Mouse (Mus musculus): ENCODE data around the gene Itpr1. TPM values are rescaled to one million over a fixed set of nuclear protein-coding genes. Genes with fewer than 3 reads are reported as not detected.

Gene Itpr1
- polyA plus RNA-seq, 1 experiment, result 68.2 TPM

GRCm38 (mm10) chr6:108498070-108498469 is 285.2 kb downstream of the Itpr1 start:
- WGBS, result 46% methylated on average over 7 of the region's 7 CpGs
- Histone ChIP-seq H3K4me3 (ENCODE audit: insufficient read depth, low read depth, low read length) (no peak overlapping the region), H3K27me3 (replicated peaks; ENCODE audit: control insufficient read depth, insufficient read depth, low read length) (no peaks in the 10 kb centered on the region), H3K4me1 (ENCODE audit: control insufficient read depth, insufficient read depth, low read length) (peaks cover 8% of the 10 kb centered on the region; the same call in 1 of the 2 replicates), H3K27ac (ENCODE audit: insufficient read depth, low read depth, low read length) (no peak overlapping the region), H3K36me3 (ENCODE audit: control insufficient read depth, insufficient read depth, low read length) (peaks cover 26% of the 10 kb centered on the region)
- DNase-seq, result peak; percentile 72
- TF ChIP-seq CTCF (conservative IDR thresholded peaks at IDR 0.05; ENCODE audit: insufficient read depth, insufficient read length, low read depth, low read length), result no peak
- no peak for TF ChIP-seq POLR2A (IDR thresholded peaks at IDR 0.05; ENCODE audit: low read depth, low read length)

GRCm38 (mm10) chr6:108503651-108504050 is 290.8 kb downstream of the Itpr1 start:
- Histone ChIP-seq H3K36me3 (ENCODE audit: control insufficient read depth, insufficient read depth, low read length) (peaks cover 21% of the 10 kb centered on the region), H3K27me3 (replicated peaks; ENCODE audit: control insufficient read depth, insufficient read depth, low read length) (no peaks in the 10 kb centered on the region), H3K27ac (ENCODE audit: insufficient read depth, low read depth, low read length) (no peak overlapping the region), H3K4me1 (ENCODE audit: control insufficient read depth, insufficient read depth, low read length) (no peaks in the 10 kb centered on the region; the same call in 1 of the 2 replicates), H3K4me3 (ENCODE audit: insufficient read depth, low read depth, low read length) (no peak overlapping the region)
- TF ChIP-seq POLR2A (IDR thresholded peaks at IDR 0.05; ENCODE audit: low read depth, low read length), result no peak
- no peak for TF ChIP-seq CTCF (conservative IDR thresholded peaks at IDR 0.05; ENCODE audit: insufficient read depth, insufficient read length, low read depth, low read length)
- WGBS, result 79% methylated on average over 5 of the region's 5 CpGs
- DNase-seq, result no peak

DNA sequence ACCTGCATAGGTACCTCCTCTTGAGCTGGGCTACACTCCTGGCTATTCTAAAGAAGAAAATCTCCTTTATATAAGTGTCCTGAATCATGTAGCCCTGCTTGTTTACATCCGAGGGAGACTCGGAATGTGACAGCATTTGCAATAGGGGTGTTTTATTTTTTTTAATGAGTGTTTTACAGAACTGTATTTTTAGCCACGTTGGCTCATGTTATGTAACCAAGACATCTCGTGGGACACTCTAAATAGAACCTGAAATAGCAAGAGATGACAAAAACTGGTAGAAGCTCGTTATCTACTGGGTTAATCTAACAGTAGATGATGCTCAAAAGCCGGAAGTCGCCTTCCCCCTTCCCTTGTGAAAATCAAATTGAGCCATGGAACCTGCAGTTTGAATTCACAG is 291.8 kb downstream of the Itpr1 start:
- 83% methylated on average over 7 of the region's 7 CpGs for WGBS
- Histone ChIP-seq H3K36me3 (ENCODE audit: control insufficient read depth, insufficient read depth, low read length) (peaks cover 18% of the 10 kb centered on the region), H3K4me3 (ENCODE audit: insufficient read depth, low read depth, low read length) (no peak overlapping the region), H3K4me1 (ENCODE audit: control insufficient read depth, insufficient read depth, low read length) (peaks cover 5% of the 10 kb centered on the region; the same call in 1 of the 2 replicates), H3K27ac (ENCODE audit: insufficient read depth, low read depth, low read length) (no peak overlapping the region), H3K27me3 (replicated peaks; ENCODE audit: control insufficient read depth, insufficient read depth, low read length) (no peaks in the 10 kb centered on the region)
- DNase-seq, result no peak
- TF ChIP-seq CTCF (conservative IDR thresholded peaks at IDR 0.05; ENCODE audit: insufficient read depth, insufficient read length, low read depth, low read length) (no peak), POLR2A (IDR thresholded peaks at IDR 0.05; ENCODE audit: low read depth, low read length) (no peak)

- TF ChIP-seq POLR2A (IDR thresholded peaks at IDR 0.05; ENCODE audit: low read depth, low read length) (no peak), CTCF (conservative IDR thresholded peaks at IDR 0.05; ENCODE audit: insufficient read depth, insufficient read length, low read depth, low read length) (no peak)
- no peak overlapping the region for H3K4me3 ChIP-seq (ENCODE audit: insufficient read depth, low read depth, low read length)
- H3K27ac ChIP-seq (ENCODE audit: insufficient read depth, low read depth, low read length), result no peak overlapping the region
- 65% methylated on average over 3 of the region's 3 CpGs for WGBS
- peaks cover 8% of the 10 kb centered on the region; the same call in 1 of the 2 replicates for H3K4me1 ChIP-seq (ENCODE audit: control insufficient read depth, insufficient read depth, low read length)
- peaks cover 19% of the 10 kb centered on the region for H3K36me3 ChIP-seq (ENCODE audit: control insufficient read depth, insufficient read depth, low read length)
- H3K27me3 ChIP-seq (replicated peaks; ENCODE audit: control insufficient read depth, insufficient read depth, low read length), result no peaks in the 10 kb centered on the region
- no peak for DNase-seq
These were observed 293.3 kb downstream of the Itpr1 start for GRCm38 (mm10) chr6:108506161-108506560.

DNA sequence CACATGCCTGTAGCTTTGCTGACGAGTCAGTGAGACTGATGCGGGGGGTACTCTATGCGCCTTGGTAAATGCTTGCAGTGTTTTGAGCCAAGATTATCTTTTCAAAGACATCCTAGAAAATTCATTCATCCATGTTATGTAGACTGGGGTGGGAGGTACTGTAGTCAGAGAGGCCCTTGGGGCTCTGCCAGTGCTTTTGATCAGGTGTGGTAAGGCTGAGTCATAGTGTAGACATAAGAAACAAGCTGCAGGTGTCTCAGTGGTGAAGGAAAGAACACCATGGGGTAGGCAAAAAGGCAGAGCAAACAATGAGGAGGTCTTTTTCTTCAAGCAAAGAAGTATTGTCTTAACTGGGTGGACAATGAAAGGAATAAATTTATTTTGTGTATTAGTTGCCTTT is 294.4 kb downstream of the Itpr1 start:
- TF ChIP-seq POLR2A (IDR thresholded peaks at IDR 0.05; ENCODE audit: low read depth, low read length), result no peak
- no peak for TF ChIP-seq CTCF (conservative IDR thresholded peaks at IDR 0.05; ENCODE audit: insufficient read depth, insufficient read length, low read depth, low read length)
- Histone ChIP-seq H3K4me1 (ENCODE audit: control insufficient read depth, insufficient read depth, low read length) (peaks cover 13% of the 10 kb centered on the region), H3K4me3 (ENCODE audit: insufficient read depth, low read depth, low read length) (no peak overlapping the region), H3K27me3 (replicated peaks; ENCODE audit: control insufficient read depth, insufficient read depth, low read length) (no peaks in the 10 kb centered on the region), H3K27ac (ENCODE audit: insufficient read depth, low read depth, low read length) (no peak overlapping the region), H3K36me3 (ENCODE audit: control insufficient read depth, insufficient read depth, low read length) (peaks cover 17% of the 10 kb centered on the region)
- WGBS, result 83% methylated on average over 3 of the region's 3 CpGs
- DNase-seq, result no peak

DNA sequence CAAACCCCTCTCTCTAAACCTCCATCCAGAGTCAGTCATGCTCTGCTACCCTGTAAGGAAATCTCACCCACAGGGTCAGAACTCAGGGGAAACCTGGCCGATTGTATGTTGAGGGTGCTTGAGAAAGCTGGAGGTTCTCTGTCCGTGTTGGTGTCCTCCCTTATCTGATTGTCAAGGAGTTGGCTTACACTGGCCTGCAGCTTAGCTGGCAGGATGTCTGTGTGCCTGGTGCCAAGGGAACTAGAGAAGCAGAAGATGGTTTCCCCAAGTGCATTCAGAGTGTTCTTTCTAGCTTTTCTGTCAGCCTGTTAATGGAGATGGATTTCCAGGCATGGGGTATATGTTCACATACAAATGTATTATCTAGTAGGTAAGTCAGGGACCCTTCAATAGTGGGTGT is 296.4 kb downstream of the Itpr1 start:
- WGBS, result 41% methylated on average over 2 of the region's 2 CpGs
- H3K27me3 ChIP-seq (replicated peaks; ENCODE audit: control insufficient read depth, insufficient read depth, low read length), result no peaks in the 10 kb centered on the region

GRCm38 (mm10) chr6:108510101-108510500 is 297.2 kb downstream of the Itpr1 start:
- Histone ChIP-seq H3K27ac (ENCODE audit: insufficient read depth, low read depth, low read length) (no peak overlapping the region), H3K27me3 (replicated peaks; ENCODE audit: control insufficient read depth, insufficient read depth, low read length) (no peaks in the 10 kb centered on the region), H3K4me1 (ENCODE audit: control insufficient read depth, insufficient read depth, low read length) (peaks cover 27% of the 10 kb centered on the region), H3K4me3 (ENCODE audit: insufficient read depth, low read depth, low read length) (no peak overlapping the region), H3K36me3 (ENCODE audit: control insufficient read depth, insufficient read depth, low read length) (peaks cover 15% of the 10 kb centered on the region)
- WGBS, result 36% methylated on average over 9 of the region's 9 CpGs
- TF ChIP-seq POLR2A (IDR thresholded peaks at IDR 0.05; ENCODE audit: low read depth, low read length) (no peak), CTCF (conservative IDR thresholded peaks at IDR 0.05; ENCODE audit: insufficient read depth, insufficient read length, low read depth, low read length) (no peak)
- DNase-seq, result peak; percentile 56

More for the DNA sequence above, 296.4 kb downstream of the Itpr1 start:
- DNase-seq, result no peak
- Histone ChIP-seq H3K4me3 (ENCODE audit: insufficient read depth, low read depth, low read length) (no peak overlapping the region), H3K4me1 (ENCODE audit: control insufficient read depth, insufficient read depth, low read length) (peaks cover 20% of the 10 kb centered on the region), H3K36me3 (ENCODE audit: control insufficient read depth, insufficient read depth, low read length) (peaks cover 15% of the 10 kb centered on the region), H3K27ac (ENCODE audit: insufficient read depth, low read depth, low read length) (no peak overlapping the region)
- no peak for TF ChIP-seq POLR2A (IDR thresholded peaks at IDR 0.05; ENCODE audit: low read depth, low read length)
- no peak for TF ChIP-seq CTCF (conservative IDR thresholded peaks at IDR 0.05; ENCODE audit: insufficient read depth, insufficient read length, low read depth, low read length)
